In the genomic region with DNA sequence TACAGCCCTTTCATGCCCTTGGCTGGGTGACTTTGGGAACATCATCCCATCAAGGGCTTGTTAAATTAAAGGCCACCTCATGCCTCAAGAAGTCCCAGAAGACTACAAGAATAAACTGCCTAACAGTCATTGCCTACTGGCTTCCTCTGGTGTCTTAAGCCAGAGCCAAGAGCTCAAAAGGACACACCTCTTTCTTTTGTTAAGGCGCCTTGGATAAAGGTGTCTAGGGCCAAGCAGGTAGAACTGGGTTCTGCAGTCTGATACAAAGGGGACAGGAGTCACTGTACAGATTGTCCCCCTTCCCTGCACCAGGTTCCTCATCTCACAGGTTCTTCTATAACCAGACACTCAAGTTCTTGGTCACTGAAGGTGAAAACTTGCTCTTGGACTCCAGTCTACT, we compare ENCODE assay signal across 9 mouse cellular contexts. TPM values are rescaled to one million over a fixed set of nuclear protein-coding genes. Genes with fewer than 3 reads are reported as not detected.
DNase-seq lines count a peak whose midpoint lies in the region; ATAC-seq lines count a peak whose summit lies in the region.
"Had no signal": no experiment of that assay in that cellular context is flagged by ENCODE, and none has a peak within 500 bp of the region (broad histone marks: within the 10 kb centered on the region; RNA-seq: fewer than 3 reads in every experiment).

No protein-coding gene starts in this region.

- H3K9me3 ChIP-seq in lung, embryonic 15.5 days = no peaks in the 10 kb centered on the region
- no peaks in the 10 kb centered on the region for H3K9me3 ChIP-seq in embryonic facial prominence, embryonic 14.5 days (ENCODE audit: control insufficient read depth, low read length)
- no peaks in the 10 kb centered on the region for H3K9me3 ChIP-seq in hindbrain, embryonic 12.5 days (replicated peaks)
- H3K9me3 ChIP-seq in midbrain, embryonic 13.5 days = no peaks in the 10 kb centered on the region

- peak overlapping the region; percentile 91; the same call in 1 of the 2 replicates for H3K4me3 ChIP-seq in lung, embryonic 15.5 days
- H3K4me3 ChIP-seq in embryonic facial prominence, embryonic 14.5 days (ENCODE audit: low read depth, low read length) = no peak overlapping the region; the same call in 1 of the 2 replicates
- no peak overlapping the region for H3K4me3 ChIP-seq in hindbrain, embryonic 12.5 days
- no peak overlapping the region for H3K4me3 ChIP-seq in midbrain, embryonic 13.5 days (replicated peaks)

- 94% methylated on average over 1 of the region's 1 CpGs for WGBS in lung, embryonic 15.5 days
- WGBS in embryonic facial prominence, embryonic 14.5 days = 100% methylated on average over 1 of the region's 1 CpGs
- WGBS in hindbrain, embryonic 12.5 days = 96% methylated on average over 1 of the region's 1 CpGs
- WGBS in midbrain, embryonic 13.5 days = 89% methylated on average over 1 of the region's 1 CpGs

- H3K4me2 ChIP-seq in lung, embryonic 15.5 days = peak overlapping the region; percentile 75
- peak overlapping the region; percentile 56; the same call in 1 of the 2 replicates for H3K4me2 ChIP-seq in embryonic facial prominence, embryonic 14.5 days (ENCODE audit: low read depth, low read length)
- peak overlapping the region; percentile 56; the same call in 1 of the 2 replicates for H3K4me2 ChIP-seq in hindbrain, embryonic 12.5 days (replicated peaks)
- H3K4me2 ChIP-seq in midbrain, embryonic 13.5 days (replicated peaks) = peak overlapping the region; percentile 69

- H3K4me1 ChIP-seq in lung, embryonic 15.5 days = peaks cover 21% of the 10 kb centered on the region
- H3K4me1 ChIP-seq in embryonic facial prominence, embryonic 14.5 days (ENCODE audit: control insufficient read depth, insufficient read depth, low read length) = peaks cover 9% of the 10 kb centered on the region
- H3K4me1 ChIP-seq in hindbrain, embryonic 12.5 days = peaks cover 17% of the 10 kb centered on the region
- peaks cover 19% of the 10 kb centered on the region for H3K4me1 ChIP-seq in midbrain, embryonic 13.5 days (replicated peaks)

- H3K27me3 ChIP-seq in lung, embryonic 15.5 days = no peaks in the 10 kb centered on the region
- no peaks in the 10 kb centered on the region for H3K27me3 ChIP-seq in embryonic facial prominence, embryonic 14.5 days (replicated peaks; ENCODE audit: control insufficient read depth, insufficient read depth, low read length)
- no peaks in the 10 kb centered on the region for H3K27me3 ChIP-seq in hindbrain, embryonic 12.5 days
- H3K27me3 ChIP-seq in midbrain, embryonic 13.5 days = no peaks in the 10 kb centered on the region

- no peak for DNase-seq in lung, postnatal 25 days (ENCODE audit: low spot score)
- DNase-seq in embryonic facial prominence, embryonic 14.5 days (ENCODE audit: low spot score) = no peak
- no peak for DNase-seq in frontal cortex, postnatal 10 days (ENCODE audit: low spot score in 2 of 2)
- DNase-seq: cerebellum, adult 9-10 months; thymus, adult 2 months had no signal

- peak overlapping the region; percentile 88; the same call in 1 of the 2 replicates for H3K9ac ChIP-seq in lung, embryonic 15.5 days
- H3K9ac ChIP-seq in embryonic facial prominence, embryonic 14.5 days (ENCODE audit: low read depth, low read length) = peak overlapping the region; percentile 87
- no peak overlapping the region for H3K9ac ChIP-seq in hindbrain, embryonic 12.5 days
- peak overlapping the region; percentile 80; the same call in 1 of the 2 replicates for H3K9ac ChIP-seq in midbrain, embryonic 13.5 days (replicated peaks)

- no peak for ATAC-seq in lung, embryonic 15.5 days (ENCODE audit: borderline replicate concordance, extremely low read depth, low FRiP score, low TSS enrichment)
- ATAC-seq in embryonic facial prominence, embryonic 14.5 days (ENCODE audit: low read depth) = no peak
- no peak for ATAC-seq in hindbrain, embryonic 12.5 days (ENCODE audit: low FRiP score)
- no peak for ATAC-seq in midbrain, embryonic 13.5 days
- no peak for ATAC-seq in megakaryocyte progenitor cell, adult 5-6 weeks (replicated peaks; ENCODE audit: poor library complexity)

- no peak overlapping the region for H3K27ac ChIP-seq in lung, embryonic 15.5 days
- no peak overlapping the region for H3K27ac ChIP-seq in embryonic facial prominence, embryonic 14.5 days (replicated peaks; ENCODE audit: low read depth, low read length)
- H3K27ac ChIP-seq in hindbrain, embryonic 12.5 days = peak overlapping the region; percentile 98; the same call in 1 of the 2 replicates
- H3K27ac ChIP-seq in midbrain, embryonic 13.5 days = no peak overlapping the region

- peaks cover 35% of the 10 kb centered on the region for H3K36me3 ChIP-seq in lung, embryonic 15.5 days
- H3K36me3 ChIP-seq in embryonic facial prominence, embryonic 14.5 days (ENCODE audit: control insufficient read depth, insufficient read depth, low read length) = peaks cover 46% of the 10 kb centered on the region
- peaks cover 30% of the 10 kb centered on the region for H3K36me3 ChIP-seq in hindbrain, embryonic 12.5 days
- H3K36me3 ChIP-seq in midbrain, embryonic 13.5 days = peaks cover 37% of the 10 kb centered on the region

RNA-seq across cellular contexts. Expression of gene Hmbs, which starts 1.4 kb away (rescaled TPM):
- 123 and 135 TPM in 2 replicates for polyA plus RNA-seq in lung, embryonic 15.5 days (2015; fragmentation: Nextera tagmentation; extraction: Ambion mirVana)
- 98.5 and 99.9 TPM in 2 replicates for polyA plus RNA-seq in embryonic facial prominence, embryonic 14.5 days (2014; fragmentation: Nextera tagmentation; extraction: Ambion mirVana)
- polyA plus RNA-seq in hindbrain, embryonic 12.5 days (2016; fragmentation: Nextera tagmentation; extraction: Ambion mirVana) = 99.4 and 103 TPM in 2 replicates
- 72.3 and 72.9 TPM in 2 replicates for polyA plus RNA-seq in midbrain, embryonic 13.5 days (2015; fragmentation: Nextera tagmentation; extraction: Ambion mirVana)
- 123 and 124 TPM in 2 replicates for total RNA-seq in megakaryocyte progenitor cell, adult 5-6 weeks (2015)
- 46.4 and 55.8 TPM in 2 replicates for total RNA-seq in megakaryocyte progenitor cell, adult 5-6 weeks (2017)

RNA-seq across cellular contexts. Expression of gene H2afx, which starts 8.1 kb away (rescaled TPM):
- polyA plus RNA-seq in lung, embryonic 15.5 days (2015; fragmentation: Nextera tagmentation; extraction: Ambion mirVana) = 357 and 365 TPM in 2 replicates
- 202 and 227 TPM in 2 replicates for polyA plus RNA-seq in embryonic facial prominence, embryonic 14.5 days (2014; fragmentation: Nextera tagmentation; extraction: Ambion mirVana)
- 273 and 290 TPM in 2 replicates for polyA plus RNA-seq in hindbrain, embryonic 12.5 days (2016; fragmentation: Nextera tagmentation; extraction: Ambion mirVana)
- polyA plus RNA-seq in midbrain, embryonic 13.5 days (2015; fragmentation: Nextera tagmentation; extraction: Ambion mirVana) = 193 and 209 TPM in 2 replicates
- 109 and 111 TPM in 2 replicates for total RNA-seq in megakaryocyte progenitor cell, adult 5-6 weeks (2015)
- 270 and 329 TPM in 2 replicates for total RNA-seq in megakaryocyte progenitor cell, adult 5-6 weeks (2017)

RNA-seq across cellular contexts. Expression of gene Dpagt1, which starts 16.8 kb away (rescaled TPM):
- 33.5 and 36.5 TPM in 2 replicates for polyA plus RNA-seq in lung, embryonic 15.5 days (2015; fragmentation: Nextera tagmentation; extraction: Ambion mirVana)
- 34.3 and 34.9 TPM in 2 replicates for polyA plus RNA-seq in embryonic facial prominence, embryonic 14.5 days (2014; fragmentation: Nextera tagmentation; extraction: Ambion mirVana)
- polyA plus RNA-seq in hindbrain, embryonic 12.5 days (2016; fragmentation: Nextera tagmentation; extraction: Ambion mirVana) = 37.3 and 41.3 TPM in 2 replicates
- 40.8 TPM in 2 replicates for polyA plus RNA-seq in midbrain, embryonic 13.5 days (2015; fragmentation: Nextera tagmentation; extraction: Ambion mirVana)
- 50.3 and 54.8 TPM in 2 replicates for total RNA-seq in megakaryocyte progenitor cell, adult 5-6 weeks (2015)
- total RNA-seq in megakaryocyte progenitor cell, adult 5-6 weeks (2017) = 18.9 and 21.0 TPM in 2 replicates

RNA-seq across cellular contexts. Expression of gene Vps11, which starts 18.9 kb away (rescaled TPM):
- polyA plus RNA-seq in lung, embryonic 15.5 days (2015; fragmentation: Nextera tagmentation; extraction: Ambion mirVana) = 27.9 and 29.8 TPM in 2 replicates
- polyA plus RNA-seq in embryonic facial prominence, embryonic 14.5 days (2014; fragmentation: Nextera tagmentation; extraction: Ambion mirVana) = 24.5 and 25.8 TPM in 2 replicates
- 35.2 and 36.2 TPM in 2 replicates for polyA plus RNA-seq in hindbrain, embryonic 12.5 days (2016; fragmentation: Nextera tagmentation; extraction: Ambion mirVana)
- 41.2 and 41.6 TPM in 2 replicates for polyA plus RNA-seq in midbrain, embryonic 13.5 days (2015; fragmentation: Nextera tagmentation; extraction: Ambion mirVana)
- total RNA-seq in megakaryocyte progenitor cell, adult 5-6 weeks (2015) = 11.9 and 13.0 TPM in 2 replicates
- total RNA-seq in megakaryocyte progenitor cell, adult 5-6 weeks (2017) = 18.7 and 21.3 TPM in 2 replicates

RNA-seq across cellular contexts. Expression of gene C2cd2l, which starts 22.5 kb away (rescaled TPM):
- polyA plus RNA-seq in lung, embryonic 15.5 days (2015; fragmentation: Nextera tagmentation; extraction: Ambion mirVana) = 6.8 and 8.5 TPM in 2 replicates
- 7.3 and 9.5 TPM in 2 replicates for polyA plus RNA-seq in embryonic facial prominence, embryonic 14.5 days (2014; fragmentation: Nextera tagmentation; extraction: Ambion mirVana)
- 20.2 and 22.2 TPM in 2 replicates for polyA plus RNA-seq in hindbrain, embryonic 12.5 days (2016; fragmentation: Nextera tagmentation; extraction: Ambion mirVana)
- polyA plus RNA-seq in midbrain, embryonic 13.5 days (2015; fragmentation: Nextera tagmentation; extraction: Ambion mirVana) = 23.0 and 27.3 TPM in 2 replicates
- 3.9 and 13.2 TPM in 2 replicates for total RNA-seq in megakaryocyte progenitor cell, adult 5-6 weeks (2015)
- total RNA-seq in megakaryocyte progenitor cell, adult 5-6 weeks (2017) = 2.4 and 5.3 TPM in 2 replicates
